ENCODE assay signal across 12 mouse cellular contexts in the genomic region with DNA sequence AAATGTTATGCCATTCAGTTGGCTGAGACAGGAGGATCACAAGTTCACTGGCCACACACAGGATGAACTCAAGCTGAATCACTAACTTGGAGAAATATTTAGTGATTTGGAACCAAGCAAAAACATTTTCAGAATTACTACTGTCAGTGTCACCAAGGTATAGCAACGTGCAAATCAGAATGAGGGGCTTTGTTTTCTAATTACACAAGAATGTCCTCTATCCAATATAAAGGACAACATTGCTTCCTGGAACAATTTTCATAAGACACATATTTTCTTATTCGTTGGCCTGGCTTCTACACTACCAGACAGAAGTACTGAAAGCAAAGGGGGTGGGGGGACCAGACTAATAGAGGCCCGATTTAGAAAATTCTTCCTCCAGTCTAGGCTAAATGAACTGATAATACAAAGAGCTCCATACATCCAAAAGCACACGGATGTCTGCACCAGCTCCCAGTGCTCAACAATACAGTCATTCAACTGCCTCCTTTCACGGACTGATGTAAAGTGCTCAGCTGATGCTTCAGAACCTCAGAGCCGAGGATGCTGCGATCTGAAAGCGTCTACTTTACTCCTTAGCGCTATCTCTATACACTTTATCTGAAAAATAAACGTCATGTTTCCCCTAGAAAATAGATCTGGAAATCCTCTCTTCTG. TPM values are rescaled to one million over a fixed set of nuclear protein-coding genes. Genes with fewer than 3 reads are reported as not detected.
A peak's percentile ranks its signal among the peaks of the same experiment; 100 is the strongest.
DNase-seq lines count a peak whose midpoint lies in the region; ATAC-seq and TF ChIP-seq lines count a peak whose summit lies in the region.
"Had no signal": no experiment of that assay in that cellular context is flagged by ENCODE, and none has a peak within 500 bp of the region (broad histone marks: within the 10 kb centered on the region; RNA-seq: fewer than 3 reads in every experiment).

No protein-coding gene starts in this region.

- no peak for TF ChIP-seq POLR2A in kidney, adult 2 months (IDR thresholded peaks at IDR 0.05; ENCODE audit: low read depth, low read length)

- H3K4me3 ChIP-seq in midbrain, embryonic 11.5 days (ENCODE audit: low read depth, low read length), result no peak overlapping the region
- no peak overlapping the region for H3K4me3 ChIP-seq in midbrain, embryonic 10.5 days
- no peak overlapping the region for H3K4me3 ChIP-seq in kidney, adult 2 months (ENCODE audit: insufficient read depth, low read depth, low read length)
- H3K4me3 ChIP-seq: heart, embryonic 10.5 days had no signal

- intact Hi-C loops in gastrocnemius, postnatal 14 days (cut with DNase I; ENCODE audit: low total_unique reads), result no loop called here

- H3K9me3 ChIP-seq in midbrain, embryonic 11.5 days (ENCODE audit: control insufficient read depth, low read length), result no peaks in the 10 kb centered on the region
- H3K9me3 ChIP-seq in midbrain, embryonic 10.5 days (replicated peaks), result 0 out of 2 replicates have a peak, but pooled peaks cover 5% of the 10 kb centered on the region
- H3K9me3 ChIP-seq: heart, embryonic 10.5 days had no signal

- no peak overlapping the region for H3K27ac ChIP-seq in midbrain, embryonic 11.5 days (ENCODE audit: low read depth, low read length)
- no peak overlapping the region for H3K27ac ChIP-seq in midbrain, embryonic 10.5 days (replicated peaks)
- no peak overlapping the region for H3K27ac ChIP-seq in kidney, adult 2 months (ENCODE audit: insufficient read depth, low read depth, low read length)
- H3K27ac ChIP-seq: heart, embryonic 10.5 days had no signal

- H3K36me3 ChIP-seq in midbrain, embryonic 11.5 days (ENCODE audit: control insufficient read depth, insufficient read depth, low read length), result no peaks in the 10 kb centered on the region
- H3K36me3 ChIP-seq in midbrain, embryonic 10.5 days, result peaks cover 39% of the 10 kb centered on the region
- H3K36me3 ChIP-seq in kidney, adult 2 months (ENCODE audit: control insufficient read depth, insufficient read depth, low read length), result no peaks in the 10 kb centered on the region; the same call in 1 of the 2 replicates

- H3K27me3 ChIP-seq in midbrain, embryonic 11.5 days (ENCODE audit: control insufficient read depth, insufficient read depth, low read length), result no peaks in the 10 kb centered on the region
- no peaks in the 10 kb centered on the region for H3K27me3 ChIP-seq in midbrain, embryonic 10.5 days (ENCODE audit: low read depth, poor library complexity, severe bottlenecking)
- H3K27me3 ChIP-seq in kidney, adult 2 months (replicated peaks; ENCODE audit: control insufficient read depth, insufficient read depth, low read length), result no peaks in the 10 kb centered on the region

- no peak for TF ChIP-seq CTCF in kidney, adult 2 months (conservative IDR thresholded peaks at IDR 0.05; ENCODE audit: insufficient read depth, insufficient read length, low read depth, low read length)

- peak; percentile 35 for DNase-seq in embryo, embryonic 10.5 days (ENCODE audit: low spot score)
- DNase-seq in embryo, embryonic 9.5 days (ENCODE audit: extremely low spot score), result no peak
- DNase-seq in midbrain, embryonic 11.5 days (ENCODE audit: low spot score, missing footprints), result no peak
- DNase-seq in midbrain, embryonic 10.5 days (ENCODE audit: low spot score), result no peak
- peak; percentile 40 for DNase-seq in mesoderm, embryonic 11.5 days (ENCODE audit: low read depth, low spot score)
- no peak for DNase-seq in ovary, adult 18-20 months (ENCODE audit: low spot score)
- no peak for DNase-seq in kidney, adult 2 months
- DNase-seq in gastrocnemius, postnatal 14 days, result no peak
- DNase-seq: adrenal gland, postnatal 10 days; kidney, postnatal 25 days; lung, postnatal 14 days had no signal

- ATAC-seq in midbrain, embryonic 11.5 days (ENCODE audit: low FRiP score), result peak; percentile 68; the same call in 1 of the 2 replicates

- H3K4me1 ChIP-seq in midbrain, embryonic 11.5 days (ENCODE audit: control insufficient read depth, insufficient read depth, low read length), result no peaks in the 10 kb centered on the region
- peaks cover 6% of the 10 kb centered on the region; the same call in 1 of the 2 replicates for H3K4me1 ChIP-seq in midbrain, embryonic 10.5 days
- peaks cover 23% of the 10 kb centered on the region for H3K4me1 ChIP-seq in kidney, adult 2 months (ENCODE audit: control insufficient read depth, insufficient read depth, low read length)

- no peak overlapping the region for H3K9ac ChIP-seq in midbrain, embryonic 11.5 days (ENCODE audit: low read length)

- WGBS in midbrain, embryonic 11.5 days, result 70% methylated on average over 10 of the region's 10 CpGs
- WGBS in midbrain, embryonic 10.5 days, result 83% methylated on average over 10 of the region's 10 CpGs
- WGBS in kidney, adult 2 months, result 78% methylated on average over 10 of the region's 10 CpGs

- no peak overlapping the region for H3K4me2 ChIP-seq in midbrain, embryonic 11.5 days

RNA-seq across cellular contexts. Expression of a gene that starts 29.2 kb away (rescaled TPM):
- 25.0 and 27.5 TPM in 2 replicates for polyA plus RNA-seq in midbrain, embryonic 11.5 days (2014; fragmentation: Nextera tagmentation; extraction: Ambion mirVana)
- polyA plus RNA-seq in midbrain, embryonic 10.5 days (2016; fragmentation: Nextera tagmentation; extraction: Ambion mirVana), result 24.4 and 24.5 TPM in 2 replicates
- 39.6 and 46.0 TPM in 2 replicates for polyA plus RNA-seq in kidney, adult 2 months (2012; rRNA removed)
- total RNA-seq in gastrocnemius, postnatal 14 days (2021), result 10 to 100 TPM; 40.9 to 41.9 TPM

Comparison
In these comparisons a context has a peak if more than half of its experiments do, and no peak if none do; other contexts are left out.
1. DNase-seq: peak in embryo, embryonic 10.5 days (single experiment) and mesoderm, embryonic 11.5 days (single experiment); none in embryo, embryonic 9.5 days (single experiment), midbrain, embryonic 11.5 days (single experiment), midbrain, embryonic 10.5 days (single experiment), ovary, adult 18-20 months (single experiment), kidney, adult 2 months (single experiment) and gastrocnemius, postnatal 14 days (single experiment).